Mouse (Mus musculus): ENCODE results near the gene Msh2.
"Not testable (repeated sequence)": the region's sequence is repeated elsewhere in the genome, so short reads cannot be mapped to it uniquely, and the experiment has no call there.

Gene Msh2

DNA sequence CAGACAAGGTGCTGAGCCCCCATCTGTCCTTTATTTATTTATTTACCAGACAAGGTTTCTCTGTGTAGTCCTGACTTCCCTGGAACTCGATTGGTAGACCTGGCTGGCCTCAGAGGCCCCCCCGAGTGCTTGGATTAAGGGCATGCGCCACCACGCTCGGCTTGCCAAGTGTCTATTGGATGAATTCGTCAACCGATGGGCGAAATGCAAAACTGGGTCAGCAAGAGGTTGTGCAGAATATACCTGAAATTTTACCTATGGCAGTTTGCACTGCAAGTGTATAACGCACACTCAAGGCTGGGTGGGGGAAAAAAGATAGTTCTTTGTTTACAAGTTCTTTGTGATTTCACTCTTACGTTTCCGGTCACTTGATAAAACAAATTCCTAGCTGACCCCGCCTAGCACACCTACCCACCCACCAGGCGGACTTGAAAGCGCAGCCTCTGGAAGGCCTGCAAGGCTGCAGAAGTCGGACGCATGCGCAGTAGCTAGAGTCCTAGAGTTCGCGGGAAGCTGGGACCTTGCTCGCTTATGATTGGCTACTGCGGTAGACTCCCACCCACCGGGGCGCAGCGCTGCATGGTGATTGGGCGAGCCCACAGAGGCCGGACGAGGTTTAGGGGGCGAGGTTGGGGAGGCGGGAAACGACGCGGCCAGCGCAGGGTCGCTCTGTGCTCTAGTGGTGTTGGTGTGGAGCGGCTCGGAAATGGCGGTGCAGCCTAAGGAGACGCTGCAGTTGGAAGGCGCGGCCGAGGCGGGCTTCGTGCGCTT is at the start of gene Msh2:
Gene Msh2 (plus strand): TSS at position 441 of the 771 bp plus-strand sequence.
- peak; percentile 97 for DNase-seq (ENCODE audit: low read depth, low spot score)

DNA sequence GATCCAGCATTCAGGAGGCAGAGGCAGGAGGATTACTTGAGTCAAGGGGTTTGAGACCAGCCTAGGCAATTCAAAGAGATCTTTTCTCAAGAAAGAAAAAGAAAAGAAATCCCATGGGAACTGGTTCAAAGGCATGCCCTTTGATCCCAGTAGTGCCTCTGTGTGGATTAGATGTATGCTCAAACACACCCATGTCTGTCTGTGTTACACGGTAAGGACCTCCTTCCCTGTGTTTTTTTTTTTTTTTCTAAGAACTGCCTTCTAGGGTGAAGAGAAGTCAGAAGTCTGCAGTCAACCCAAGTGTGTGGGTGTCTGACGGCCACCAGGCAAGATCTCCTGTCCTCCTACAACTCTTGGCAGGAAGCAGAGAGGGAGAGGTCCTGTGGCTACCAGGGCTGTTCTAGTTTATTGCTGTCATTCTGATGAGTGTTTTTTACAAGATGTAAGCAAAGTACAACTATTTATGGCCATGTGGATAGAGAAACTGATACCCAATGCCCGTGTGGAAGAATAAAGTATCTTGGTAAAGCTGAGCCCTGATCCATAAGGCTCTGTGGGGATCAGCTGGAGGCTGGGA is 46.5 kb upstream of the Msh2 start:
- no peak for DNase-seq (ENCODE audit: low read depth, low spot score)

DNA sequence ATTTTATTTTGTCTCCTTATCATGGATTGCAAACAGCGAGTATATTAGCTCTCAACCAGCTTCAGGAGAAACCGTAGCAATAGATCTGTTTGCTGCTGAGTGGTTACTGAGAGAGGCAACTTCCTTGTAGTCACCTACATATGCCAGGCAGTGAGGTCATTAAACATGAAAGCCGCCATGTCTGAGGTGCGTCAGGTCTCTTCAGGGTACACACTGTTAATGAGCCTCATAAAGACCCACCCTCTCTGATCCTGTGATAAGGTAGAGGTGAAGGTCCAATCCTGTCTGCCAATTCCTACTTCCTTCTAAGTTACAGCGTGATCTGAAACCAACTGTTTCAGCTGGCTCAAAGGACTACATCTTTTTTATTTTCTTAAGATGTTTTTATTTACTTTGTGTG is 44.0 kb upstream of the Msh2 start:
- no peak for DNase-seq (ENCODE audit: low read depth, low spot score)

DNA sequence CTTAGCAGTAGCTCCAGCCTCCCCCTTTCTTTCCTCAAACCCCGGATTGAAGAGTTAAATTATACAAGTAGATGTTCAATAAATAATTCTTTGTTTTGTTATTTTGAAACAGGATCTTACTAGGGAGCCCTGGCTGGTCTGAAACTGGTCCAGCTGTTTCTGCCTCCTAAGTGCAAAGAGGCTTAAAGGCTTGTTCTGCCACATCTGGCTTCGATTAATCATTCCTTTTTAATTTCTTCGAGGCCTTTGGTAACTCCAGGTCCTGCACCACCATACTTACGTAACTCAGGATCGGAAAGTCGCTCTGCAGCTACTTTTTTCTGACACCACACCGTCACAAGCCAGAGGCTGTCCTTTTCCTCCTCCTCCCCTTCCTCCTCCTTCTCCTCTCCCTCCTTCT is 43.4 kb upstream of the Msh2 start:
- DNase-seq (ENCODE audit: low read depth, low spot score), result no peak

DNA sequence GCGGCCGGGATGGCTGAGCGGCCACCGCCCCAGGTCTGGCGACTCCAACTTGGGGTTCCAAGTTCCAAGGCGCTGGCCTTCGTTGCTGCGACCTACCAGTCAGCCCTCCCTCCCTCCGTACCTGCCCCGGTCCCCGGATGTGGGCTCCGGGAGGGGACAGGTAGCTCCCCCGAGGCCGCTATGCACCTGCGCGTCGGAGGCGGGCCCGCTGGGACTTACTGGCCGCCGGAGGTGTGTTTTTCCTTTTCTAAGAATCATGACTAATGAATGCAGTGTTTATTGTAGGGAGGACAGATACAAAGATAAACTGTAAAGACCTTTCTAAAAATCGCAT is 35.1 kb upstream of the Msh2 start:
- no peak for DNase-seq (ENCODE audit: low read depth, low spot score)

DNA sequence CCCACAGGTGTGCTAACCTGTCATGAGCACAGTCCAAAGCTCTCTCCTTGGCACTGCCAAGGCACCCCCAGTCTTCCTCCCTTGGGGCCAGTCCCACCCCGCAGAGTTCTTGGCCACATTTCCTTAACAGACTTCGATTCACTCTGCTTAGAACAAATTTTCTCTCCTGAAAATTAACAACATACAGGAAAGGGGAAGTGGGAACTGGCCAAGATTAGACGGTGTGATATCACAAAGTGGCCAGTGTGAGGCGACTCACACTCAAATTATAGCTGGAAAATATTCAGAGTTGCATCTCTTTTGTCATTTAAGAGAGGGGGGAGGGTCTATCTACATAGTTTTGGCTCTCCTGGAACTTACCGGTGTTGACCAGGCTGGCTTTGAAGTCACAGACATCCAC is 32.9 kb upstream of the Msh2 start:
- no peak for DNase-seq (ENCODE audit: low read depth, low spot score)

DNA sequence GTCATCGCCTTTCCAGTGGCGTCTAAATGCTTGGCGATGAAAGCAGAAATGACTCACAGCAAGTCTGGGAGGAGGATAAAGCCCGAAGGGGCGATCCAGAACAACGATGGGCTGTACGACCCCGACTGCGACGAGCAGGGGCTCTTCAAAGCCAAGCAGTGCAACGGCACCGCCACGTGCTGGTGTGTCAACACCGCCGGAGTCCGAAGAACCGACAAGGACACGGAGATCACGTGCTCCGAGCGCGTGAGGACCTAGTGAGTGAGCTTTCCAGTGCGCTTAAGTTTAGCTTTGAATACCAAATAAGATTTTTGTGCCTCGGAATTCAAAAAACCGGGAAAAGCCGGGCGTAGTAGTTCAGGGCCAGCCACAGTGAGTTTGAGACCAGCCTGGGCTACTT is 31.9 kb upstream of the Msh2 start:
- no peak for DNase-seq (ENCODE audit: low read depth, low spot score)

DNA sequence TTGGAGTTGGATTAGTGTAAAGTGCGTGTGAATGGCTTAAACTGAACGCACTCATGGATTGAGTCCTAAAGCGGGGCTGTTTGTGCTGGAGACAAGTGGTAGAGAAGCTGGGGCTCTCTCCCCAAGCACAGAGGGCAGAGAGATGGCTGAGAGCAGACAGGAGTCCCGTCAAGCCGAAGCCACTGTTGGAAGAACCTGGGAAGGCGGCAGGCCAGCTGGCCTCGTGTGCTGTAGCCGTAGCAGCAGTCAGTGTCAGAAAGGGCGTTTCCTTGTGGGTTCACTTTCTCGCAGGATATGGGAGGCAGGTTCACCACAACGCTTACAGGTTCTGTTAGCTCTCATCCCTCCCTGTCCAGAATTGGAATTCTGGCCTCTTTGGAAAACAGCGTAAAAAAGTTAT is 31.1 kb upstream of the Msh2 start:
- no peak for DNase-seq (ENCODE audit: low read depth, low spot score)

DNA sequence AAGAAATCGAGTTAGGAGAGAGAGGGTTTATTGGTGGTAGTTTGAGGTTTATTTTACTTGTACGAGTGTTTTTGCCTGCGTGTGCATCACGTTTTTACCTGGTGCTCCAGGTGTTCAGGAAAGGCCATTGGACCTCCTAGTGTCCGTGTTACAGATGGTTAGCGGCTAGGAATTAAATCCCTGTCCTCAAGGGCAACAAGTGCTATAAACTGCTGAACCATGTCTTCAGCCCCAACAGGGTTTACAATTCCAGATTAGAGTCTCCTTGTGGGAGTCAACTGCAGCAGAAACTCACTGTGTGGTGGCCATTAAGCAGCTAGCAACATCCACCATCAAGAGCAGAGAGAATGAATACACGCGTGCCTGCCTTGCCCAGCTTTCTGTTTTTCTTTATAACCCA is 29.4 kb upstream of the Msh2 start:
- no peak for DNase-seq (ENCODE audit: low read depth, low spot score)

DNA sequence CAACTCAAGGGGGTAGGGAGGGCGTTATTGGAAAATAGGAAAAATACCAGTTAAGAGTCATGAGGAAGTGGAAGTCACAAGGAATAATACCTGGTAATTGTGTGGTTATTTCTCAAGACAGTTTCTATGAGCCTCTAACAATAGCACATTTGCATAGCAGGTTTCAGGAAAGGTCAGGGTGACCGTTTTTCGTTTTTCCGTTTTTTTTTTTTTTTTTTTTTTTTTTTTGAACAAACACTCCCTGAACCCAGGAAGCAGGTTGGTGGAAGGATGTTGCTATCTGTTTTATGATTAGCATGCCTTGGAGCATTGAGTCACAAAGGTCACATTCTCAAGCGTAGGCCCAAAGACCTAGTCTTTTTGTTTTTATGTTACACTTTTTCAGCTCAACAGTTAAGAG is 16.5 kb upstream of the Msh2 start:
- not testable (repeated sequence) for DNase-seq (ENCODE audit: low read depth, low spot score)

DNA sequence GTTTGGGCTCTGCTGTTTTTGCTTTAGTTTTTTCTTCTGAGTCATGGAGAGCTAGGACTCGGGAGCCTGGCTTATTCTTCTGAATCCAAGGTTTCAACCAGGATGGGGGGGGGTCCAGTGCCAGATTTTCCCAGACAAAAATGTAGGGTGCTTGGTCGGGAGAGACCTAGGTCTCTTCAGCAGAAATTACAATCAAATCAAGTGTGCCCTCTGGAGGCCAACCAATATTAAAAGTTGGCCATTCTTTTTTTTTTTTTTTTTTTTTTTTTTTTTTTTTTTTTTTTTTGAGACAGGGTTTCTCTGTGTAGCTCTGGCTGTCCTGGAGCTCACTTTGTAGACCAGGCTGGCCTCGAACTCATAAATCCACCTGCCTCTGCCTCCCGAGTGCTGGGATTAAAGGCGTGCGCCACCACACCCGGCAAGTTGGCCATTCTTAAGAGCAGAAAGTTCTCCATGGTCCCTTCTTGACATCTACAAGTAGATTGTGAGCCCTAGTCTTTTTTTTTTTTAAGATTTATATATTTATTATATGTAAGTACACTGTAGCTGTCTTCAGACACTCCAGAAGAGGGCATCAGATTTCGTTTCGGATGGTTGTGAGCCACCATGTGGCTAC is 10.1 kb upstream of the Msh2 start:
- not testable (repeated sequence) for DNase-seq (ENCODE audit: low read depth, low spot score)

DNA sequence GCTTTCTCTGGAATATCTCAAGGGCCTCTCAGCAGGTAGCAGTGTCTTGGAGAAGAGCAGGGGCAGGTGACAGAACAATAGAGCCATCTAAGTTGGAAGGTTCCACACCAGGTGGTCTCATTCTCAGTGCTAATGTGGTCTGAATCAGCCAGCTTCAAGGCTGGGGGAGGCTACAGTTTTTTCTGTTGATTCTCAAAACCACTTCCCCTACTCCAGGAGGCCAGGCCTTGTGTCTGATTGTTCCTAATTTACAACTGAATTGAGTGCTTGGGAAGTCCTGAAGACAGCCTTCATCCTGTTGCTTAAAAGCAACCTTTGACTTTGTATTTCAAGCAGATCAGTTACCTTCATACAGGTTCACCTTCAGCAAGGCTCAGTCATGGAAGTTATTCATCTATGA is 7.9 kb upstream of the Msh2 start:
- no peak for DNase-seq (ENCODE audit: low read depth, low spot score)

DNA sequence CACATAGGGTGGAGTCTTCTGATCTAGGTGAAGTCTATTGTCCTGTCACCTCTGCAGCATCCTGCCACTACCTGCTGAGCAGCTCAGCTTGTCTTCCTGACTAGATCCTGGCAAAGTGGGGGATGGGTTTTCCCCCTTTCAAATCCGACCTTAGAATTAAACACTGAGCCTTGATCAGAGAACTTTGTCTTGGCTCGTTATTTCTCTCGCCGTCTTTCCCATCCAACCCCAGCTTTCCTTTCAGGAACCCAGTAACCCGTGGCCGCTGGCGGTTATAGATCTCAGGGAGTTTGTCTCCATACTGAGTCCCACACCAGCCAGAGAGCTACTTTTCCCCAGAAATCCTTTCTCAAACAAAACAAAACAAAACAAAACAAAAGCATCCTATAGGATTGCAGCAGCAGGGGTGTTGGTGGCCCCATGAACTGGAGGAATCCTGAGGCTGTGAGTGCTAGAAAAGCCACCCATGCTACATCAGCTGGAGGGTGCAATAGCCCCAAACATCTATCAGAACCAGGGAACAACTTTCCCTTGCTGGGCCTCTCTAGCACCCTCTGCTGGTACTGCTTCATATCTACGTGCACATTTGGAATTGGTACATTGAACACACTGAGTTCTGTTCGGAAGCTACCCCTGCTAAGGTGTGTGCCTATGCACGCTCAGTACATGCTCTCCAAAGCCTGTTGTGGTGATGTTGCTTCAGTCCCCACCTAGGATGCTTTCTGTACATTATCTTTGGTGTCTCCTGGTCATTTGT is 6.9 kb upstream of the Msh2 start:
- no peak for DNase-seq (ENCODE audit: low read depth, low spot score)

DNA sequence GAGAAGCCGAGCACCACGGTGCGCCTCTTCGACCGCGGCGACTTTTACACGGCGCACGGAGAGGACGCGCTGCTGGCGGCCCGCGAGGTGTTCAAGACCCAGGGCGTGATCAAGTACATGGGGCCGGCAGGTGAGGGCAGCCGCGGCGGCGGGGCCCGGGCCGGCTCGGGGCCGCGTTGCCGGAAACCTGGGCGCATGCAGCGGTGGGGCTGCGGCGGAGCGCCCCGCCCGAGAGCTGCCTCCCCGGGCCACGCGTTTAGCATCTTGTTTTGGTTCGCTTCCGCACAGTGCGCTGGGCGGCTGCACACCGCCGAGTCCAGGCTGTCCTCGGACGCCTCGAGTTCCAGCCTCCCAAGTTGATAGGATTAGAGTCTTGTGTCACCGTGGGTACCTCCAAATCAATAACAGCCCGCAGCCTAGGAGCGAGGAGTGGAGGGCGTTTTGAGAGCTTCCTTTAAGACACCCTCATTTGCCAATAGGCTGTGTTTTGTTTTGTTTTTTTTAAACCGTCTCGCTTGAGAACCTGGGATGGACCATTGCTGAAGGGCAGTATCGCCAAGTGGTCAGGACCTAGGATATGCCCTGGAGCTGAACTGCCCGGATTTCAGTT is 652 bp downstream of the Msh2 start:
- no peak for DNase-seq (ENCODE audit: low read depth, low spot score)

DNA sequence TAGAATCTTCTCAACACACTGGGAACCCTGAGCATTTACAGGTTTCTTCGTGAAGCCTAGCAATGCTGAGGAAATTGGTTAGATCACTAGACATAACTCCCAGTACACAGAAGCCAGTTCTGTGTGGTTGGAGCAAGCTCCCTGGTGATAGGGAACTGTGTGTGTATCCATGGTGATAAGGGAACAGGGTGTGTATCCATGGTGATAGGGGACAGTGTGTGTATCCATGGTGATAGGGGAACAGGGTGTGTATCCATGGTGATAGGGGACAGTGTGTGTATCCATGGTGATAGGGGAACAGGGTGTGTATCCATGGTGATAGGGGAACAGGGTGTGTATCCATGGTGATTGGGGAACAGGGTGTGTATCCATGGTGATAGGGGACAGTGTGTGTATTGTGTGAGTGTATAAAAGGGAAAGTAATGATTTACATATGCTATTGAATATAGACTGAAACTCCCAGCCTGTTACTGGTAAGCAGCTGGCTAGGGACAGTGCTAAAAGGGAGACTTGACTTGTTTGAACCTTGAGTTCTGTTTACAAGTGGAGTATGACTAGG is 4.9 kb downstream of the Msh2 start:
- DNase-seq (ENCODE audit: low read depth, low spot score), result not testable (repeated sequence)

DNA sequence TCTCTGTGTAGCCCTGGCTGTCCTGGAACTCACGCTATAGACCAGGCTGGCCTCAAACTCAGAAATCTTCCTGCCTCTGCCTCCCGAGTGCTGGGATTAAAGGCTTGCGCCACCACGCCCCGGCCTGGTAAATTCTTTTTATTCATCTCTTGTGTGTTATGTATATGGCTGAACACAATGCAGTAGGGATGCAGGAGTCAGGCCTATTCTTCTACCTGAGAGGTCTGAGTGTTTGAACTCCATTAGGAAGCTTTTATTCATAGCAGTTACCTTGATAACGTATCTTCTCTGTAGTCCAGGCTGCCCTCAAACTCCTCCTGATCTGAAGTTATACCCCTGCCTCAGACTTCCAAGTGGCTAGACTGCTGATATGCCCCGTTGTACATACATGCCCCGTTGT is 5.5 kb downstream of the Msh2 start:
- DNase-seq (ENCODE audit: low read depth, low spot score), result no peak

DNA sequence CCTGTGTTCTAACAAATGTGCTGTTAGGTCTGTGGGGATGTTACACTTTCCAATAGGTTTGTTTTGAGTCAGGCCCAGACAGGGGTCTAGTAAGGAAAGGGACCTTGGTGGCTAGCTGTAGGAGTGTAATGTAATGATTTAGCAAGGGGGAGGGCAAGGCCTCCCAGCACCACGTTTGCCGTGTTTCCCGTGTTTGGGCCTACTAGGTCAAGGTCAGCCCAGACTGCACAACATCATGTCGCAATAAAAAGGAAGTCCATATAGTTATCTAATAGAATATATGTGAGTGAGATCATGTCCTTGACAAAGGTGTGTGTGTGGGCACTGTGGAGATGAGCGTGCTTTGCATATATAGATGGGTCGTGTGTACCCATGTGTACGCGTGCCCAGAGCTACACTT is 17.1 kb downstream of the Msh2 start:
- DNase-seq (ENCODE audit: low read depth, low spot score), result no peak

DNA sequence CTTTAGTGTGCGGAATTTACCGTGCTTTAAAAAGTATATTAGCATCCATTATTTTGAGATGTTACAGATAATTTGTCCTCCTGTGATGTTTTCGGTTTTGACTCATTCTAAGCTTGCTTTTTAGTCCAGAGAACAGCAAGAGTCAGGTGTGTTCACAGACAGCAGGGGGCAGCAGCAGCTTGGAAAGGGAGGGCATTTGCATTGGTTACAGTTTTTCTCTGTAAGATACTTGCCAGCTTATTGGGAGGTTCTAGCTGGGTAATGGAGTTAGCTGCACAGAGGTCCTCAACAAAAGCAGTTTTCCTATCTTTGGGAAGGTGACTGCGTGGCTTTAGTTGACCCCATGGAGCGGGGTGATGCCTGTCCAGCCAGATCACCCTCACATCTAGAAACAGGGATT is 19.8 kb downstream of the Msh2 start:
- peak; percentile 65 for DNase-seq (ENCODE audit: low read depth, low spot score)

DNA sequence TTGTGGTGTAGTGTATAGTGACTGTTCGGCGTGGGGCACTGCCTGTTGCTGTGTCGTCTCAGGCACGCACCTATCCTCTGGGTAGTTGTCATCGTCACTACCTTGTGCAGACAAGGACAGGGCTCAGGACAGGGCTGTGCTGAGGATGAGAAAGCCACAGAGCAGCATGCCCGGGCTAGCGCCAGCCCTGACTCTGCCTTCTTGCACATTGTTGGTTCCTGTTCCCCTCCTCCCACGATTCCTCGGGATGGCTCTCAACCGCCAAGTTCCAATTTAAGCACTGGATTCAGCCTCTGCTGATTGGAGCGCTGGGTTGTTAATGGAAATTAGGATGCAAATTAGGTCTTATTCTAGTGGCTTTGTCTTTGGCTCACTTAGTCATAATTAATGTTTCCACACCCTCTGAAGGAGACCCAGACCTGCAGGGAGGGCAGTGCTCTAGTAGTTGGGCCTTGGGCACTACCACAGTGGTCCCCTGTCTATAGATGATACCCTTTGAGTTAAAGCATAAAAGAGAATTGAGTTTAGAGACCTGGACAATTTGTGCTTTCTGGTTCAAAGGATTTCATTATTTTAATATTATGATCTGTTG is 23.8 kb downstream of the Msh2 start:
- DNase-seq (ENCODE audit: low read depth, low spot score), result peak; percentile 21

DNA sequence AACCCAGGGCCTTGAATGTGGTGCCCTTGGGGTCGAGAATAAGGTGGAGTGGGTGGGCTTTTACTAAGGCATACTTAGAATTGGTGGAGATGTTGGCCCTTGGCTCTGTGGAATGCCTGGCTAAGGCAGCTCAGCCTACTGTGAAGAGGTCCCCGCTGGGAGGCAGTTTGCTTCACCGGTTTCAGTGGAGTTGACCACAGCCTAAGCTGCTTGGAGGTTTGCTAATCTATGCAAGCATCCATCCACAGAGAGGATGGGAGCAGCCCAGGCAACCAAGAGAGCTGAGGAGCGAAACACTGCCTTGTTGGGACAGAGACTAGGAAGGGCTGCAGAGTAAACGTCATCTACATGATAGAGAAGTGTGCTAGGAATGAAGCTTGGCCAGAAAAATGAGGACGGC is 24.7 kb downstream of the Msh2 start:
- DNase-seq (ENCODE audit: low read depth, low spot score), result no peak

DNA sequence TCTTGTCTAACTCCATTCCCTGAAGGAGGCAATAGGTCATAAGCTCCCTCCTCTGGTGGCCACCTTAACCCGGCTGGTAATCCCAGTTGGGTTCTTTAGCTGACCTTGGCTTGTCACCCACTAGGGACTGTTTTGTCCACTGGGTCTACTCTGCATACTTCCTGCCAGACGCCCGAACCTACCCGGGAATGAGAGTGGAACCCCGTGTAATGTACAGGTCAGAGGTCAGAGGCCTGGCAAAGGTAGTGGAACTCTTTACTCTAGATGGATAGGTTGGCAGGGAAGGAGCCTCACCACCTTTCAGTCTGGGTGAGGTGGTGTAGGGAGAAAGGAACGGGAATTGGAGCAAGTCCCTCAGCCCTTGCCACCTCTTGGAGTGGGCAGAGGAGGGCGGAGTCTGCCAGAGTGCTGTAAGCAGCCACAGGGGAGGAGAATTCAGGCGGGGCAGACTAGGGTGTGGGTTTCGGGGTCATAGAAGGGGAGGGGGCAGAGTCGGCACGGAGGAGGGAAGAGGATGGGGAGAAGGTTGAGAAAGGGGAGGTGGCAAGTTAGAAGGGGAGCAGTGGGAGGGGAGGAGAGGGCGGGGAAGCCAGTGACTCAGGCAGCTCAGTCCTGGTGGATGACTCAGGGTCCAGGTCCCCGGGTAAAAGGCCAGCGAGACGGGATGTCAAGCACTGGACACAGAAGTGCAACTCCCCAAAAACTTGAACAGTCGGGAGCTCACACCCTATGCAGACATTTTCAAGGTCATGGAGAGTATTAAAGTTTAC is 27.1 kb downstream of the Msh2 start:
- DNase-seq (ENCODE audit: low read depth, low spot score), result no peak

Measured in telencephalon, adult 2 months (tissue).